Mouse (Mus musculus): Measurements from ENCODE around the gene Tuba8. TPM values are rescaled to one million over a fixed set of nuclear protein-coding genes. Genes with fewer than 3 reads are reported as not detected.

Tuba8 gene
- under 1 TPM in 1 of 2 experiments, not detected in 1; 0.02 TPM for polyA plus RNA-seq (2012; fragmentation: generic; extraction: Trizol)

GRCm38 (mm10) chr6:121210149-121210925, at the start of gene Tuba8:
TSS of gene Tuba8 (plus strand) at chr6:121210696.

DNA sequence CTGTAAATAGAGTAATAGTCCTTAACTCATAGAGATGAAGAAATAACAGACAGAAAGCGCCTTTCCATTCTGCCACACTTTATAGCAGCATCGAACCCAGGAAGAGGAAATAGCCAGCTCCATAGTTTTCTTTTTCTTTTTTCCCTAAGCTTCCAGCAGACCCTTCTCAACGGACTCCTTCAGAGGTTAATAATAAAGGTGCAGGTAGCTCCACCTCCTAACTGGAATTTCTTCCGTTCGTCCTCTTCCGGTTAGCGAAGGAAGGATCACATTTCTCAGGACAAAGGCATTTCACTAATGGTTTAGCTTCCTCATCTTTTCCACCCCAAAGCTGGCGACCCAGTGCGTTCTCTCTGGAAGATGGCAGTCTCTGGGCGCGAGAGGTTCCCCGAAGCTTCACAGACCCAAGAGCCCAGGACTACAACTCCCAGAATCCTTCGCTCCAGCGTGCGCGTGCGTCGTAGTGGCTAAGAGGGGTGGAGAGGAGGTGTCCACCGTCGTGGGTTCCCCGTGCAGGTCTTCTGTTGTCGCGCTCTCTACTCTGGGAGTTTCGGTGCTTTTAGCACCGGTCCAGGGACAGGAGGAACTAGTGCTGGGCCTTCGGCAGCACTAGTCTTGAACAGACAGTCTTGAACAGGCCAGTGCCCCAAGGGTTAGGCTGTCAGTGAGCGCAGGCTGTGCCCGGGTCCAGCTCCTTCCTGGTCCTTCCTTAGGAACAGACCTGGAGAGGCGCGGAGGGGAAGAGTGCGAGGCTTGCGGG, 26.9 kb upstream of the Tuba8 start, which contains the start of gene Pex26:
Gene Pex26 (plus strand): TSS at position 254 of the 760 bp plus-strand sequence.

DNA sequence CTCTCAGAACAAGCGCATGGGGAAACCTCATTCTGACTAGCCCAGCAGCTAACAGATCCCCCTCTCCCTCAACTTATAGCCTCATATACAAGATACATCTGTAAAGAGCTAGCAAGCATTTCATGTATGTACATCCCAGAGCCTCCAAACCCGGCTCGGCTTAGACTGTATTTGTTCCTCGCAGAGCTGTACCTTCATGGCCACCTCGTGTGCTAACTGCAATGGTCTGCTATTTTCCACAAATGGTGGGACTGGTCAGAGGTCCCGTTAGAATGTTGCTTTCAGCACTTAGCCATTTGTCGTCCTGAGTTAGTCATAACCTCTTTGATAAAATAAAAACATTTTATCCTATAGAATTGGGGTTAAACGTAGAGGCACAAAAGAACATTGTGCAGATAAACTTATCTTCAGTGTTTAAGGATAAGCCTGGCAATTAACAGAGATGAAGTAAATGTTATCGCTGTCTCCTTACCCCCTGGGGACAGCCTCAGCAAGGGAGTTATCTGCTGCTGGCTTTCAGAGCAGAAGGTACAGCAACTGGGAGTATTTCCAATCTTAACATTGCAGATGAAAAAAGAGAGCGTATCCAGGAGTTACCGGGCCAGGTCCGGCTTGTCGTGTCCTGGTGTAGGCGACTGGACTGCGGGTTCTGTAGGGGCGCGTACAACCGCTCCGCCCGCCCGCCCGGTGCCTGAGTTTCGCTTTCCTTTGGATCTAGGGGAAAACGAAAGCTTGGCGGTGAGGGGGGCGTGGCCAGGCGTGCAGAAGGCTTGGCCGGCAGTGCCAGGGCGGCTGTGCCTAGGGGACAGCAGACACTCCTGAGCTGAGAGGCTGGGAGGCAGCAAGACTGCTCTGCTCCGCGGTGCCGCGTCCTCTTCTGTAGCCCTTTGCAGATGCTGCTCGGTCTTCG, 34.9 kb downstream of the Tuba8 start, which contains the start of gene Usp18:
Gene Usp18 (plus strand): TSS at position 780 of the 910 bp plus-strand sequence.

Other genes with a start within 250 kb of the Tuba8 start
- 10 to 100 TPM in 1 of 2 experiments, 1 to 10 TPM in 1; 2.7 to 11.9 TPM for gene Mical3, start 79.7 kb upstream of the Tuba8 start, polyA plus RNA-seq (2012; fragmentation: generic; extraction: Trizol)
- 1 to 10 TPM in 1 of 2 experiments, under 1 TPM in 1; 0.60 to 5.0 TPM for gene Pex26, start 27.0 kb upstream of the Tuba8 start, polyA plus RNA-seq (2012; fragmentation: generic; extraction: Trizol)
- 1 to 10 TPM in 1 of 2 experiments, under 1 TPM in 1; 0.06 to 3.4 TPM for gene Usp18, start 35.2 kb downstream of the Tuba8 start, polyA plus RNA-seq (2012; fragmentation: generic; extraction: Trizol)
- not detected for gene Slc6a13, start 89.5 kb downstream of the Tuba8 start, polyA plus RNA-seq (2012; fragmentation: generic; extraction: Trizol)
- gene Slc6a12, start 132.4 kb downstream of the Tuba8 start, polyA plus RNA-seq (2012; fragmentation: generic; extraction: Trizol) = not detected

Measured in C3H10T1/2 (cell line).